Mouse (Mus musculus): ENCODE results near the gene Slc41a2.
"Not testable (repeated sequence)": the region's sequence is repeated elsewhere in the genome, so short reads cannot be mapped to it uniquely, and the experiment has no call there.

Slc41a2 gene

DNA sequence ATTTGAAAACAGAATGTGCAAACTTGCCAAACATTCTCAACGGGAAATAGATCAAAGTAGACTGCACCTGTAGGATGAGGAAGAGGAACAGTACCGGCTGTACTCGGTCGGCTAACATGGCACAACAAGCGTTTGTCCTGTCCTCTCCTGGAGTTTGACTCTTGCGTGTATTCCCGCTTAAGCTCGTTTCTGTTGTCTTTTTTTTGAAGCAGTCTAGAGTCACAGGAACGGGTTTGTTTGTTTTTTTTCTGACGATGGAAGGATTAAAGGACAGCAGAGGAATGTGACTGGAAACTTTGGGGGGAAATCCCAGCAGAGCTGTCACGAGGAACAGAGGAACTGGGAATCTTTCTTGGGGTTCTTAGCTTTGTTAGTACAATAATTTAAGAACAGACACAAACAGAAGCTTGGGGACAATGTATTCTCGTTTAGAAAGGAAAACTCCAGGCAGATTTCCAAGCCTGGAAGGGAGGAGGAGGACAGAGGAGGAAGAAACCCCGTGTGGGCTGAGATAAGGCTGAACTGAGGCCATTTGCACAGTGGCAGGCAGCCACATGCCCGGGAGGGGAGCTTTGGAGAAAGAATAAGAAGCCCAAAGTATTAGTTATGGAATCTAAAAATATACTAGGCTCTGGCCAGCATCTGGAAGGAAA lies 16.1 kb upstream of the Slc41a2 start:
- no peak for DNase-seq (ENCODE audit: low spot score in 2 of 2)

GRCm38 (mm10) chr10:83351779-83352178 lies 14.1 kb upstream of the Slc41a2 start:
- DNase-seq (ENCODE audit: low spot score in 2 of 2) = not testable (repeated sequence)

GRCm38 (mm10) chr10:83350689-83351088 lies 13.0 kb upstream of the Slc41a2 start:
- DNase-seq (ENCODE audit: low spot score in 2 of 2) = no peak

- DNase-seq (ENCODE audit: low spot score in 2 of 2) = no peak
Observed at GRCm38 (mm10) chr10:83347494-83347893, 9.8 kb upstream of the Slc41a2 start.

- DNase-seq (ENCODE audit: low spot score in 2 of 2) = no peak
Observed at GRCm38 (mm10) chr10:83346359-83346736, 8.7 kb upstream of the Slc41a2 start.

- DNase-seq (ENCODE audit: low spot score in 2 of 2) = no peak
Observed at GRCm38 (mm10) chr10:83345693-83346358, 8.1 kb upstream of the Slc41a2 start.

GRCm38 (mm10) chr10:83343828-83344685 lies 6.4 kb upstream of the Slc41a2 start:
- DNase-seq (ENCODE audit: low spot score in 2 of 2) = no peak

GRCm38 (mm10) chr10:83343171-83343570 lies 5.5 kb upstream of the Slc41a2 start:
- DNase-seq (ENCODE audit: low spot score in 2 of 2) = peak in 1 of 2 experiments; percentile 53

- DNase-seq (ENCODE audit: low spot score in 2 of 2) = no peak
Observed at GRCm38 (mm10) chr10:83341226-83341625, 3.5 kb upstream of the Slc41a2 start.

GRCm38 (mm10) chr10:83337971-83338598 lies 403 bp upstream of the Slc41a2 start:
- no peak for DNase-seq (ENCODE audit: low spot score in 2 of 2)

DNA sequence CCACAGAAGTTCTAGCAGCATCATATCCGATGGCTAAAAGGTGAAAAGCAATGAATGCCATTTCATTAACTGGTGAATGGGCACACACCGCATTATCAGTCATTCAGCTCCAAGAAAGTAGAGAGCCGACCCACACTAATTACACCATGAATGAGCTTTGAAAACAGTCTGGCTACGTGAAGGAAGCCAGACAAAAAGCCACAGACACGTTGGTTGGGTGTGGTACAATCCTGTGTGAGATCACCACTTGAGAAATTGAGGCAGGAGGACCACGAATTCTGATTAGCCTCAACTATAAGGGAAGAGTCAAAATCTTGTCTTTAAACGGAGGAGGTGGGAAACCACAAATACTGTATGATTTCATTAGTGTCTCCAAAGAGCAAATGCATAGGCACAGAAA lies 1.3 kb downstream of the Slc41a2 start:
- no peak for DNase-seq (ENCODE audit: low spot score in 2 of 2)

GRCm38 (mm10) chr10:83332581-83332980 lies 5.1 kb downstream of the Slc41a2 start:
- no peak for DNase-seq (ENCODE audit: low spot score in 2 of 2)

GRCm38 (mm10) chr10:83331811-83332210 lies 5.9 kb downstream of the Slc41a2 start:
- no peak for DNase-seq (ENCODE audit: low spot score in 2 of 2)

DNA sequence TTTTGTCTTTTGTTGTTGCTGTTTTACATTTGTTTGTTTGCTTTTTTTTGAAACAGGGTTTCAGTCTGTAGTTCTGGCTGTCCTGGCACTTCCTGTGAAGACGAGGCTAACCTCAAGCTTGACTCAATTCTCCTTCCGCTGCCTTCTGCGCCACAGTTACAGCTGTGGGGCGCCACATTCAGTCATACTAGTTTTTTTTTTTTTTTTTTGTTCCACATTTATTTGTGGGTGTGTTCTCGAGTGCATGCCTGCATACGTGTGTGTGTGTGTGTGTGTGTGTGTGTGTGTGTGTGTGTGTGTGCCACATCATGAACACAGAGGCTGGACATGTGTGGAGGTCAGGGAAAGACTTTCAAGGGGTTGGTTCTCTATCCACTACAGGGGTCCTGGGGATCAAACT lies 7.3 kb downstream of the Slc41a2 start:
- DNase-seq (ENCODE audit: low spot score in 2 of 2) = no peak

DNA sequence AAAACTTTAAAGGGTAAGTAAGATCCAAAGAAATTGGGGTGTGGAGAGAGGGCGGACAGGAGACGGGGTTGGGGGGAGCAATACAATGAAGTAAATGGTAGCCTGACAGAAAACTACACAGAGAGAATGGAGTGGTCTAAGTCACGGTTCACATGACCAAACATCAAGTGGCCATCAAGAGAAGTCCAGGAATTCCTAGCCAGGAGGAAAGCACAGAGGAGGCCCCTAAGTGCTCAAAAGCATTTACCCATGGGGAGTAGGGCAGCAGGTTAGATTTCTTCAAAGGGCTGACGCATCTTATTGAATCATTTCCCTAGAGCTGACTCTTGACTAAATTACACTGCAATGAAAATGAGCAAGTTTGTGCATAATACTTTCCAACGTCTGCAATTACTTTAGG lies 8.9 kb downstream of the Slc41a2 start:
- DNase-seq (ENCODE audit: low spot score in 2 of 2) = no peak

DNA sequence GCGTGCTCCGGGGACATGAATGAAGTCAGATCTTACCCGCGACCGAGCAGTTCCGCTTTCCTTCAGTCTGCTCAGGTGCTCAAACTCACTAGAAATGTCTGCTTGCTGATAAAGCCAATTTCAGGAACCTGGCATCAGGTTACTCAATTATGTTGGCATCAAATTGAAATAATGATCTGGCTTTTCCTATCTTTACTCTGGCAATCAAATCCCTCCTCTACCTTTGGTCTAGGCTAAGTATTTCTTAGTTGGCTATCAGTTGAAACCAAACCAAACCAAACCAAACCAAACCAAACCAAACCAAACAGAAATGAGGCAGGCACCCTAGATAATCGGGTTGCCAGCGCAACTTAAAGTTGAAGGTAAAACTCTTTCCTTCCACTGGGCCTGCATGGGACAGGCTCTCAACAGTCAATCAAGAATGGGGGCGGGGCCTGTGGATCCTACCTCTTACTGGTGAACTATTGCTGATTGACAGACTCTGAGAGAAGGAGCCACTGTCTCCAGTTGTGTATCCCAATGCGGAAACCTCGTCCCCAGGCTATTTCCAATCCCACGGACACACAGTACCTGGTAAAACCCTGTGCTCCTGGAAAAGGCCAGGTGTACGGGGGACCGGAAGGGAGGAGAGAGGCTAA lies 10.9 kb downstream of the Slc41a2 start:
- no peak for DNase-seq (ENCODE audit: low spot score in 2 of 2)

GRCm38 (mm10) chr10:83325903-83326302 lies 11.8 kb downstream of the Slc41a2 start:
- no peak for DNase-seq (ENCODE audit: low spot score in 2 of 2)

DNA sequence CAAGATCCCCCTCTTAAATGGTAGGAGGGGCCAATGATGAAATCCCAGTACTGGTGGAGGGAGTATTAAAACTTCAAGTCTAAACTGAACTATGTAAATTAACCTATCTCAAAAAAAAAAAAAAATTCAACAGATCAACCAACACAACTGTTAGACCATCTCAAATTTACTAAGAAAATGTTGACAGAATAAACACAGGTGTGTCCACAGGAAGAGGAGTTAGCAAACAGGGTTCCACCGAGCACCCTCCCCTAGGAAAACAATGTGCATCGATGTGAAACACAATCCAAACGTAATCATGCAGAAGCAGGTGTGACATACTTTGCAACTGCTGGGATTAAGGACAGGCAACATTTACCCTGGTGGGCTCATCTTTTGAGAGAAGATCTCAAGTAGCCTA lies 12.8 kb downstream of the Slc41a2 start:
- no peak for DNase-seq (ENCODE audit: low spot score in 2 of 2)

DNA sequence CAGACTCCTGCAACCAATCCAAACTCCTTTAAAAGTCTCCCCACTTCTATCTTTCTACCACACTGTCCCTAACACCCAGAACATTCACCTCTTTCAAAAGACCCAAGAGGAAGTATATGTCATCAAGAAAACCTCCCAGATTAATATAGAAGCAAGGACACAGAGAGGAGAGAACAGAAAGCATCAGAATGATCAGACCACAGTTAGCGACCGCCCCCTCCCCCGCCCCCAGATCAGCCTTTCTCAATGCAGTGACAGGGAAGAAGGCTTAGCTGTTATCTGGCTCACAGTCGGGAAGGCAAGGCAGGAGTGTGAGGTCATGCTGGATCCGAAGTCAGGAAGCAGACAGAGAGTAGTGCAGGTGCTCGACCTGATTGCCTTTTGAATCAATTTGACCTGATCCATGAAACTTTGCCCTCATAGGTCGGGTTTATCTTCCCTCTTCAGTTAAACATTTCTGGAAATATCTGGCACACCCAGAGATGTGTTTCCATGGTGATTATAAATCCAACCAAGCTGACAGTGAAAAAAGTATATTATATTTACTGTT lies 15.1 kb downstream of the Slc41a2 start:
- no peak for DNase-seq (ENCODE audit: low spot score in 2 of 2)

DNA sequence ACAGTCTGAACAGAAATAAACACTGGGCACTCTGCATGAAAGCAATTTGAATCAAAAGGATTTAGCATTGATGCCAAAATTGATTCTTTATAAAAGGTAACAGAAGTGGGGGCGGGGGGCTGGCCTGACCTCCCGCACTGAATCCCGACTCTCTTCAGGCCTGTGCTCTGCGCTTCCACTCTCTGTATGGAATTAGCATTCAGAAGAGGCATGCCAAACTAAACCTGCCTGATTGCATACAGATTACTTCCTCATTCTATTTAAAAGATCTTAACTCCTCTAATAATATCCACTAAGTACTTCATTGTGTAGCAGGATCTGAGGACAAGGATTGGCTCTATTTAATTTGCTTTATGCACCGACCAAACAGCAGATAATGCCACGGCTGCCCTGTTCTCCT lies 16.2 kb downstream of the Slc41a2 start:
- no peak for DNase-seq (ENCODE audit: low spot score in 2 of 2)

DNA sequence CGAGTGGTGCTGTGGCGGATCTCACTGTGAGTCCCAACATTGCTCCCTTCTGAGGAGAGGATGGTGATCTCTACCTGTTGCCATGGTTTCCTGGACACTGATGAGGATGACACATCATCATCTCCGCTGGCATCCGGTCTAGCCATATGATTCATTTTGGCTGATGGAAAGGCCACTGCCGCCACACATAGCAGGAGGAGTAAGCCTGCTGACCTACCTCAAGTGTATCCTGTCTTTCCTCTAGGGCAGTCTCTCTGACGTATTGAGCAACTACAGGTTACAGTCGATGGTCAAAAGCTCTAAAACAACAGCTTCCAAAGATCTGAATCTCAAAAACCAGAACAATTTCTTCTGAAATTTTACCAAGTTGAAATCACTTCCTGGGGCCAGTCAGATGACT lies 16.8 kb downstream of the Slc41a2 start:
- no peak for DNase-seq (ENCODE audit: low spot score in 2 of 2)

Measured in frontal cortex, postnatal 36 days (tissue).